Mouse (Mus musculus) central nervous system, embryonic 11.5 days (tissue): ENCODE results near the gene Ramp3. TPM values are rescaled to one million over a fixed set of nuclear protein-coding genes. Genes with fewer than 3 reads are reported as not detected.

Experiments used
- polyA plus RNA-seq: library from polyadenylated mRNA; depleted of rRNA; stranded (reverse); fragments of >200 nt; gene quantifications from 2 replicates; pipeline ENCODE4 v1.2.3, GENCODE M21; 2012; rRNA removed

Ramp3 gene
- polyA plus RNA-seq = 3.4 and 7.6 TPM in 2 replicates

GRCm38 (mm10) chr11:6658271-6658670 lies at the start of gene Ramp3:
TSS of gene Ramp3 (plus strand) at chr11:6658521.

DNA sequence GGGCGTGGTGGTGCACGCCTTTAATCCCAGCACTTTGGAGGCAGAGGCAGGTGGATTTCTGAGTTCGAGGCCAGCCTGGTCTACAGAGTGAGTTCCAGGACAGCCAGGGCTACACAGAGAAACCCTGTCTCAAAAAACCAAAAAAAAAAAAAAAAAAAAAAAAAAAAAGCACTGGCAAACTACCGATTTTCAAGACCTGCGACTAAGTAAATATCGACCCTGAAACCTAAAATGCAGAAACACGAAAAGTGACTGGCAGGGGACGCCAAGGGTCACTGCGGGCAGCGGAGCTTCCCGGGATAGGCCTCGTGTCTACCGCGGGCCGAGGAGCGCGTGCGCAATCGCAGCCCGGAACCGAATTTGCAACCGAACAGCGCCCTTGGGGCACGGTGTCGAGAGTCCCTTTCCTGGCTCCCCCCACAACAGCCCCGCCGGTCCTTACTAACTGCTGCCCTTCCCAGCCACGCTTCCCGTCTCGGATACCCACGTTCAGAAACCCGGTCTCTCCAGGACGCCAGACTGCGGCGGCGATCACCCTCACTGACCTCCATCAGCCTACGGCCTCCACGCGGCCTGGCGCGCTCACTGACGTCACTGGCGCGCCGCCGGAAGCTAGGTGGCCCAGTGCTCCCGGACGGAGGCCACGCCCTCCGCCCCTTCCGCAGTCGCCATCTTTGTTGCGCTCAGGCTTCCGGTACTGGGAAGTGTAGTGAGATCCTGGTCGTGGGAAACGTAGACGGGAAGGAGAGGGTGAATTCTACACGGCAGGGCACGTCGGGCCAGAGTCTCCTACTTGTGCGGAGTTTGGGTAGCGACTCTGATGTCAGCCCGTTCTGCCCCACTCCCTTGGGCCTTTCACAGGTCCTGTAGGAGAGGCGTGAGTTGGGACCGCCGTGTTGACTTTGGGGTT lies 32.6 kb upstream of the Ramp3 start, which contains the start of gene Tbrg4:
TSS of gene Tbrg4 (minus strand) at position 590 of the 910 bp plus-strand sequence.

DNA sequence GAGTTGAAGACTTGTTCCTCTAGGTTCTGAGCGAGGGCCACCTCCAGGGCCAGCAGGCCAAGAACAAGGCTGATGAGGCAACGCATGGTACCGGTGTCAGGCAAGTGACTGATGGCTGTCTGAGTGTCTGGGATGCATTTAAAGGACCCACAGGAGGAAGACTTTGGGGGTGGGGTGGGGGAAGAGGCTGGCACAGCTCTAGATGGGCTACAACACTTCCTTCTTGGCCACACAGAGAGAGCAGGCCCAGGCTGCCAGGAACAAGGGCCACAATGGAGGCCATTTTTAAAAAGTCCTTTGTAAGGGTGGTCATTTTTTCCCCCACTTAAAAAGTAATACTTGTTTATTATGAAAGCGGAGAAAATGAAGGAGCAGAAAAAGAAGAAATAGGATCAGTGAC lies 19.8 kb upstream of the Ramp3 start, which contains the start of gene Wap:
TSS of gene Wap (minus strand) at position 101 of the 400 bp plus-strand sequence.

Other genes starting within 250 kb of the Ramp3 start
- 3,603 and 3,967 TPM in 2 replicates for gene Ppia, start 243.1 kb upstream of the Ramp3 start, polyA plus RNA-seq
- 491 and 846 TPM in 2 replicates for gene H2afv, start 214.1 kb upstream of the Ramp3 start, polyA plus RNA-seq
- 14.3 and 20.2 TPM in 2 replicates for gene Purb, start 182.6 kb upstream of the Ramp3 start, polyA plus RNA-seq
- 1.1 TPM in 2 replicates for gene Myo1g, start 137.6 kb upstream of the Ramp3 start, polyA plus RNA-seq
- 49.6 and 82.5 TPM in 2 replicates for gene Ccm2, start 111.6 kb upstream of the Ramp3 start, polyA plus RNA-seq
- 34.7 and 73.7 TPM in 2 replicates for gene Nacad, start 52.5 kb upstream of the Ramp3 start, polyA plus RNA-seq
- gene Tbrg4, start 32.5 kb upstream of the Ramp3 start, polyA plus RNA-seq = 96.0 and 96.3 TPM in 2 replicates
- gene Wap, start 19.9 kb upstream of the Ramp3 start, polyA plus RNA-seq = not detected in 2 replicates
- not detected in 2 replicates for gene Gm11983, start 179.1 kb downstream of the Ramp3 start, polyA plus RNA-seq